Mouse (Mus musculus) heart, embryonic 13.5 days (tissue): Measurements from ENCODE around the gene 1700003F12Rik. TPM values are rescaled to one million over a fixed set of nuclear protein-coding genes. Genes with fewer than 3 reads are reported as not detected.

ENCODE experiments used
- ATAC-seq: fragments of 200-750 bp; cut with Nextera tagmentation; 2 replicates; pipeline ENCODE4 v1.8.0; 2017; ENCODE audit warnings: moderate TSS enrichment; ENCODE audit not compliant: insufficient number of reproducible peaks, low FRiP score, low TSS enrichment; ENCODE audit errors: extremely low read depth
- H3K27ac ChIP-seq: fragments of 300-500 bp; sonication (generic); replicated peaks from 2 replicates; pipeline ENCODE4 v1.5.1; 2015; ENCODE audit warnings: moderate library complexity, mild to moderate bottlenecking, inconsistent platforms
- H3K27me3 ChIP-seq: fragments of 300-500 bp; sonication (generic); replicated peaks from 2 replicates; pipeline ENCODE4 v1.6.1; 2015; ENCODE audit warnings: mild to moderate bottlenecking, inconsistent platforms
- H3K36me3 ChIP-seq: fragments of 300-500 bp; sonication (generic); 2 replicates; pipeline ENCODE4 v1.6.1; 2015; ENCODE audit warnings: mild to moderate bottlenecking, inconsistent platforms
- H3K4me1 ChIP-seq: fragments of 300-500 bp; sonication (generic); 2 replicates; pipeline ENCODE4 v1.6.1; 2015; ENCODE audit warnings: inconsistent platforms
- H3K4me2 ChIP-seq: fragments of 300-500 bp; sonication (generic); 2 replicates; pipeline ENCODE4 v1.6.1; 2015; ENCODE audit warnings: inconsistent platforms, mild to moderate bottlenecking, moderate library complexity
- H3K4me3 ChIP-seq: fragments of 300-500 bp; sonication (generic); 2 replicates; pipeline ENCODE4 v1.5.1; 2015; ENCODE audit warnings: moderate library complexity, mild to moderate bottlenecking, inconsistent platforms
- H3K9ac ChIP-seq: fragments of 300-500 bp; sonication (generic); 2 replicates; pipeline ENCODE4 v1.6.1; 2015; ENCODE audit warnings: inconsistent platforms, mild to moderate bottlenecking, moderate library complexity
- H3K9me3 ChIP-seq: fragments of 300-500 bp; sonication (generic); 2 replicates; pipeline ENCODE4 v1.6.1; 2016; ENCODE audit warnings: inconsistent platforms
- WGBS: fragments of 180-500 bp; shearing (Covaris S2); methylation state at CpG from one replicate; pipeline ENCODE4 v1.1.7; 2015; ENCODE audit warnings: mixed read lengths; 5-methylcytosine and 5-hydroxymethylcytosine counted together
- polyA plus RNA-seq: library from polyadenylated mRNA; unstranded; fragments of >200 nt; fragmentation: Nextera tagmentation; extraction: Ambion mirVana; gene quantifications from 2 replicates; pipeline ENCODE4 v1.2.1, GENCODE M21; 2015

Gene 1700003F12Rik
- polyA plus RNA-seq, 1 experiment from 2014 or later, result not detected

DNA sequence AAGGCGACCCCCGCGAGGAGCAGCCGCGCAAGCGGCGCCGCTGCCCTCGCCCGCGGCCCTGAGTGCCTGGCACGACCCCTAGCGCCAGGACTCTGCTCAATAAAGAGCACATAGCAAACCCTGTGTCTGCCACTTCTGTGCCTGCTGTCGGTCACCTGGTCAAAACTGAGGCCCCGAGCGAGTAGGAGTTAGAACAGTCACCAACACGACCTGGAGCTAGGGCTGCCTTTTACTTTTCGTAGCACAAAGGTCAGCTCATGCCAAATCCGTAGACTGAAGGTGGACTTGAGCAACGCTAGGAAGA, 3.0 kb downstream of the 1700003F12Rik start:
- Histone ChIP-seq H3K4me2 (peak overlapping the region; percentile 92), H3K4me1 (peaks cover 29% of the 10 kb centered on the region), H3K36me3 (no peaks in the 10 kb centered on the region), H3K4me3 (peak overlapping the region; percentile 54), H3K27me3 (peaks cover 53% of the 10 kb centered on the region), H3K9me3 (no peaks in the 10 kb centered on the region), H3K9ac (no peak overlapping the region), H3K27ac (no peak overlapping the region)
- 16% methylated on average over 20 of the region's 20 CpGs for WGBS
- no peak for ATAC-seq

DNA sequence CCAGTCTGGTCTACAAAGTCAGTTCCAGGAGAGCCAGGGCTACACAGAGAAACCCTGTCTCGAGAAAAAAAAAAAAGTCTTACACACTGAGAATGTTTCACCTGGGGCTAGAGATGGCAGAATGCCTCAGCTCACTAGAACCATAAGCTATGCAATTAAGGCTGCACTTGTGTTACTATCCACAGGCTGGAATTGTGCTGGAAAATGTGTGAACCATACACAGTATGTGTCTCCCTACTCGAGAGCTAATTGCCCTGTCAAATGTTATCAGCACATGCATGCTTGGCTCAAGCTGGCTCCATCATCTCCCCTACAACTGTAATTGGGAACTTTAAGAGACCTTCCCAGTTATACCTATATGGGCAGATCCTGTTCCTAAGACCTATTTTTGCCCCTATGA, 4.1 kb downstream of the 1700003F12Rik start:
- H3K27me3 ChIP-seq, result peaks cover 53% of the 10 kb centered on the region
- H3K9ac ChIP-seq, result no peak overlapping the region

DNA sequence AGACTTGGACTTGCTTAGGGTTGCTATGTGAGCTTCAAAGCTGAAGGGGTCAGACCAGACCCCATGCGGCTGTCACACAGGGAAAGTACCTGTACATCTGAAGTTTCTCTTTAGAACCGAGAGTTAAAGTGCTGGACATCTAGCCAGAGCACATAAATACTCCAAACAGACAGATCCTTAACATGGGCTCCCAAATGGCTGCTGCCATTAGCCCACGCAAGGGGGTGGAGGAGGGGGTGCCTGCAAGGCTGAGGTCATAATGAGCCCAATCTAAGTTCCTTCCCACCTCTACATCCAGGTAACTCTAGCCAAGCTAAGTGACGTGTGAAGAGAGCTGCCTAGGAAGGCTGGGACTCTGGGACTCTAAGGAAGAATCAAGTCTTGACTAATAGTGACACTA, 4.6 kb downstream of the 1700003F12Rik start, which contains the start of gene Actl10:
Gene Actl10 (plus strand): TSS at position 301 of the 400 bp plus-strand sequence.
- no peak for ATAC-seq
- Histone ChIP-seq H3K9ac (peak within 1 kb of the TSS; percentile 66), H3K27ac (no peak within 1 kb of the TSS), H3K36me3 (no peaks in the 10 kb centered on the region), H3K4me2 (peak within 1 kb of the TSS; percentile 69), H3K27me3 (peaks cover 53% of the 10 kb centered on the region), H3K9me3 (no peaks in the 10 kb centered on the region), H3K4me3 (peak within 1 kb of the TSS; percentile 42), H3K4me1 (peaks cover 36% of the 10 kb centered on the region)
- 78% methylated on average over 4 of the region's 4 CpGs for WGBS

More for the DNA sequence above, 4.1 kb downstream of the 1700003F12Rik start:
- H3K9me3 ChIP-seq, result no peaks in the 10 kb centered on the region
- peaks cover 36% of the 10 kb centered on the region for H3K4me1 ChIP-seq
- no peak overlapping the region for H3K27ac ChIP-seq
- no peak for ATAC-seq
- WGBS, result 52% methylated on average over 2 of the region's 2 CpGs
- no peak overlapping the region for H3K4me2 ChIP-seq
- no peaks in the 10 kb centered on the region for H3K36me3 ChIP-seq
- H3K4me3 ChIP-seq, result no peak overlapping the region

DNA sequence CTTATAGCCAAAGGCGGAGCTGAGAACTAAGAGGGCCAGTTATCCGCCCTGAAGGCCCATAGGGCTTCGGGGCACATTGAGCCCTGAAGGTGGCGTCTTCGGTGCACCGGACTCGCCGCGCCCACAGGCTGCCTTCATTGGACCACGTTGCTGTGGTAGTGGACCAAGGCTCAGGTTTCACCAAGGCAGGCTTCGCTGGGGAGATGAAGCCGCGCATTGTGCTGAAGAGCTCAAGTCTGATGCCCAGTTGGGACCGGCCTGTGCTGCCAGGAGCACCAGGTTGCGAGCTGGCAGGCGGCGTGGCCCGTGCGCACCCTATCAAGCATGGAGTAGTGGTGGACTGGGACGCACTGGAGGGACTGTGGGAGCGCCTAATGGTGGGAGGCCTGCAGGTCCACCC, 5.0 kb downstream of the 1700003F12Rik start:
- 22% methylated on average over 21 of the region's 21 CpGs for WGBS
- no peak for ATAC-seq
- peaks cover 53% of the 10 kb centered on the region for H3K27me3 ChIP-seq
- peak overlapping the region; percentile 66; the same call in 1 of the 2 replicates for H3K9ac ChIP-seq
- H3K36me3 ChIP-seq, result no peaks in the 10 kb centered on the region
- H3K4me1 ChIP-seq, result peaks cover 38% of the 10 kb centered on the region
- H3K27ac ChIP-seq, result no peak overlapping the region
- no peaks in the 10 kb centered on the region for H3K9me3 ChIP-seq
- peak overlapping the region; percentile 69 for H3K4me2 ChIP-seq
- H3K4me3 ChIP-seq, result peak overlapping the region; percentile 42

DNA sequence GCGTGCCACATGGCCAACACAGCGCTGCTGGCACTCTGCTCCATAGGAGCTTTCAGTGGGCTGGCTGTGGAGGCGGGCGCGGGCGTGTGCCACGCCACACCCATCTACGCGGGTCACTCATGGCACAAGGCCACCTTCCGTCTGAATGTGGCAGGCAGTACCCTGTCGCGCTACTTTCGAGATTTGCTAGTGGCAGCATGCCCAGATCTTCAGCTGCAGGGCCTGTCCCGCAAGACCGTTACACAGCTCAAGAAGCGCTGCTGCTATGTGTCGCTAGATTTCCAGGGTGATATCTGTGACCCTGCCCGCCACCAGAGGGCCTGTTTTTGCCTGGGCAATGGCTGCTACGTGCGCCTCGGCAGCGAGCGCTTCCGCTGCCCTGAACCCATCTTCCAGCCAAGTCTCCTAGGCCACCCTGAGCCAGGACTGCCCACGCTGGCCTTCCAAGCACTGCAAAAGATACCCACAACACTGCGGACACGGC, 5.6 kb downstream of the 1700003F12Rik start:
- Histone ChIP-seq H3K4me1 (peaks cover 43% of the 10 kb centered on the region), H3K4me2 (peak overlapping the region; percentile 69)
- 17% methylated on average over 26 of the region's 27 CpGs for WGBS

DNA sequence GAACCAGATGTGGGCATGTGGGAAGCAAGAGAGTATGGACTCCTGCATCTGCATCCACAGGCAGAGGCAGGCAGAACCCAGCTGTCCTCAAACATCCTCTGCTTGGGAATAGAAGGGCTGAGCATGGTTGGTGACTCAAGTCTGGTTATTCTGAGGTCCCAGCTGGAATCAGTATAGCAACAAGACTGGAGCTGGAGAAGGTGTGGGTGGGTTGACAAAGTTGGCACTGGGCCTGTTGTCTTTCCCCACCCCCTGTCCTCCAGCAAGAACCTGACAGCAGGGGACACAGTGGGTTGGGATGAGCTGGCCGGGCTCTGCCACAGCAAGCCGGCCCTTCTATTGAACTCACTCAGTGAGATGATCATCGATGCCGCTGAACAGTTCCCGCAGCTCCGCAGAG, 8.3 kb downstream of the 1700003F12Rik start:
- WGBS, result 74% methylated on average over 6 of the region's 6 CpGs
- Histone ChIP-seq H3K4me1 (peaks cover 53% of the 10 kb centered on the region), H3K36me3 (no peaks in the 10 kb centered on the region), H3K4me3 (no peak overlapping the region), H3K27ac (no peak overlapping the region), H3K9ac (no peak overlapping the region), H3K4me2 (no peak overlapping the region), H3K9me3 (no peaks in the 10 kb centered on the region), H3K27me3 (peaks cover 46% of the 10 kb centered on the region)
- ATAC-seq, result no peak

More for the DNA sequence above, 5.6 kb downstream of the 1700003F12Rik start:
- Histone ChIP-seq H3K9me3 (no peaks in the 10 kb centered on the region), H3K36me3 (no peaks in the 10 kb centered on the region), H3K27ac (no peak overlapping the region), H3K4me3 (peak overlapping the region; percentile 42), H3K27me3 (peaks cover 53% of the 10 kb centered on the region), H3K9ac (peak overlapping the region; percentile 66)
- ATAC-seq, result 0 out of 2 replicates have a peak, but pooled peaks have one; percentile 8

DNA sequence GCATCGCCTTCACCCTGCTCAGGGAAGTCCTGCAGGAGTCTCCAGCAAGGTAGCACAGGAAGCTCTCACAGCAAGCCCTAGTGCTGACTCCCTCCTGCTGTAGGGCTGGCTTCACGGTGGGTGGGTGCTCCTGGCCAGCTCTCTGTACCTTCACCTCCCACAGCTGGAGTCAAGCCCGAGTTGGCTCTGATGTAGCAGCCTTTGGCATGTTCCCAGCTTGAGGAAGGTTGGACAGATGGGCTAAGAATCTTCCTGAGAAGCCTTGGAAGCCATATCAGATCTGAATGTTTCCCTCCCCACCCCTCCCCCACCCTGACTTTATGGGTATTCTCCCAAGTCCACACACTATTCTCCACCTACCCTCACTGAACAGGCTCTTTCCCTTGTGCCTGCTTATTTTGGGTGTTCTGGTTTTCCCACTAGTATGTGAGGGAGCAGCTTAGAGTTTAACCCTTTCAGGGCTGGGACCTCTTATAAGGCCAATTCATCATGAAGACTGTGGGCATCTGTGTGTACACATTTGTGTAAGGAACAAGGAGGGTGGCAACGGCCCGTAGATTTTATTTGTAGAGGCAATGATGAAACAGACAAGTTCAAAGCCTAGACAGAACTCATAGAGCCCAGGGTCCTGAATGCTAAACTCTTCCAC, 10.4 kb downstream of the 1700003F12Rik start:
- Histone ChIP-seq H3K9me3 (no peaks in the 10 kb centered on the region), H3K9ac (no peak overlapping the region), H3K27me3 (peaks cover 25% of the 10 kb centered on the region), H3K36me3 (peaks cover 18% of the 10 kb centered on the region), H3K27ac (no peak overlapping the region), H3K4me3 (no peak overlapping the region), H3K4me1 (peaks cover 46% of the 10 kb centered on the region), H3K4me2 (no peak overlapping the region)
- no peak for ATAC-seq
- WGBS, result 46% methylated on average over 5 of the region's 5 CpGs

DNA sequence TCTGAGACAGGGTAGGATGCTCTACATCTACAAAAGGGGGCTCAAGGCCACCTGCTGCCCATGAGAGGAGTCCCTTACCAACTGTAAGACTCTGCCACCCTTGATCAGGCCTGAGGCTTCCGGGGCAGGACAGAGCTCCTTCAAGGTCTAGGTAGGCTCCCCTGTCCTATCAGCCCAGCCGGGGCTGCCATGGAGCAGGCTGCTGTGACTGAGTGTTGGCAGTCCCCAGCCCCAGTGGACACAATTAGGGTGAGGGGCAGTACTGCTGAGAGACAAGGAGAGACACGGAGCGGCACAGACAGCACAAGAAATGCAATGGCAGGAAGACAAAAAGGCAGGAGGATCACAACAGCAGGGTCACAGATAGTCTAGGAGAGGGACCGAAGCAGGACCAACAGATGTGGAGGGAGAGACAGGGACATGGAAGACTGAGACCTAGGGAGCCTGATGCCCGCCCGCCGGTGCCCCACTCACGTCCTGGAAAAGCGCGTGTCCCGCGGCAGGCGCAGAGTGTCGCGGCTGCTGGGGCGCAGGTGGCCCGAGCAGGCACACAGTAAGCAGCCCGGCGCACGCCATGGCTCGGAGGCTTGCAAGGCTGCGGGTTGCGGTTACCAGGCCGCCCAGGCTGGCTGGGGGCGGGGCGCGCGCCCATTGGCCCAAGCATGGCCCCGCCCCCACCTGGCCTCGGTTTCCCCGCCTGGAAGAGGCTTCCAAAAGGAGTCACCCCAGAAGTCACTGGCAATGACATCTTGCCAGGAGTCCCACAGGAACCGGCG, 11.6 kb downstream of the 1700003F12Rik start, which contains the start of gene Necab3:
Gene Necab3 (minus strand): TSS at position 627 of the 776 bp plus-strand sequence.
- H3K4me2 ChIP-seq, result peak within 1 kb of the TSS; percentile 63
- H3K4me1 ChIP-seq, result peaks cover 40% of the 10 kb centered on the region
- peak within 1 kb of the TSS; percentile 35 for H3K4me3 ChIP-seq
- no peaks in the 10 kb centered on the region for H3K9me3 ChIP-seq
- peak within 1 kb of the TSS; percentile 37 for H3K9ac ChIP-seq
- H3K36me3 ChIP-seq, result peaks cover 29% of the 10 kb centered on the region
- WGBS, result 6% methylated on average over 34 of the region's 34 CpGs
- no peak within 1 kb of the TSS for H3K27ac ChIP-seq
- ATAC-seq, result no peak
- peaks cover 15% of the 10 kb centered on the region for H3K27me3 ChIP-seq

DNA sequence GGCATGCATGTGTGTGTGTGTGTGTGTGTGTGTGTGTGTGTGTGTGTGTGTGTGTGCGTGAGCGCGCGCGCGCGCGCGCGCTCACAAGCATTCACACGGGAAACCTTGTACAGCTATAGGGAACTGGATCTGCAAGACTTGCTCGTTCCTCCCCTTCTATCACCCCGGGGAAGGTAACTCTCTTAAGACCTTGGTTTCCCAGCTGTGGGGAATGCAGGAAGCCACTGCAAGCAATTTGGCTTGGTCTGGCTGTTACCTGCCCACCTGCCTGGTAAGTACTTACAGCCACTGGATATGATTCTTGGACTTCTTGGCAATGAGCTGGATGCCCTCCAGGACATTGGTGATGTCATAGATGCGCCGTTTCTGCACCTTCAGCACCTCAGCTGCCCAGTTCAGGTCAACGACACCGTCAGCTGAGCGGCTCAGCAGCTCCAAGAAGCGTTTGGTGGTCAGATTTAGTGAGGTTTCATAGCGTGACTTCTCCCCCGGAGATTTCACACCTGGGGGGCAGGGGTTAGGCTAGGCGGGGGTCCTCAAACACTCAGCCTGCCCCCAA, 16.8 kb downstream of the 1700003F12Rik start:
- no peak overlapping the region for H3K9ac ChIP-seq
- no peak for ATAC-seq
- H3K4me2 ChIP-seq, result no peak overlapping the region
- 84% methylated on average over 22 of the region's 22 CpGs for WGBS
- H3K4me3 ChIP-seq, result no peak overlapping the region
- H3K9me3 ChIP-seq, result no peaks in the 10 kb centered on the region
- peaks cover 38% of the 10 kb centered on the region for H3K4me1 ChIP-seq
- peaks cover 36% of the 10 kb centered on the region for H3K36me3 ChIP-seq
- H3K27ac ChIP-seq, result no peak overlapping the region
- H3K27me3 ChIP-seq, result 0 out of 2 replicates have a peak, but pooled peaks cover 7% of the 10 kb centered on the region

DNA sequence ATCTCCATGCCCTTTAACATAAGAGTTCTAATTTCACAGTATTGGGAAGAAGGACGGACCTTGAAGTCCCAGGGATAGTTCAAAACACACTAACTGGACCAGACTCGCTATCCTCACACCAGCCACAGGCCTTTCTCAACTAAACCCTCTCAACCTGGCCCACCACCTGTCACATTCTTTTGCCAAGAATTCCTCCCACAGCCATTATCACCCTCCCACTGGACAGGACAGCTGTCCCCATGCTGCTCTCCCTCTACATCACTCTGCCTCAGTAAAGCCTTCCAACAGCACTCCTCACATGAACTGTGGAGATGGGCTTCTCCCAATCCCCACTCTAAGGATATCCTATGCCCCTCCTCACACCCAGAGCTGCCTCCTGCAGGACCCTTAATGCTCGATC, 18.7 kb downstream of the 1700003F12Rik start:
- no peak overlapping the region for H3K4me3 ChIP-seq
- peaks cover 34% of the 10 kb centered on the region for H3K4me1 ChIP-seq
- H3K27ac ChIP-seq, result no peak overlapping the region
- H3K9ac ChIP-seq, result 0 out of 2 replicates have a peak overlapping the region, but pooled peaks have one; percentile 2
- no peaks in the 10 kb centered on the region for H3K27me3 ChIP-seq
- no peaks in the 10 kb centered on the region for H3K9me3 ChIP-seq
- WGBS, result 70% methylated on average over 3 of the region's 3 CpGs
- H3K36me3 ChIP-seq, result peaks cover 33% of the 10 kb centered on the region
- ATAC-seq, result no peak
- H3K4me2 ChIP-seq, result no peak overlapping the region

DNA sequence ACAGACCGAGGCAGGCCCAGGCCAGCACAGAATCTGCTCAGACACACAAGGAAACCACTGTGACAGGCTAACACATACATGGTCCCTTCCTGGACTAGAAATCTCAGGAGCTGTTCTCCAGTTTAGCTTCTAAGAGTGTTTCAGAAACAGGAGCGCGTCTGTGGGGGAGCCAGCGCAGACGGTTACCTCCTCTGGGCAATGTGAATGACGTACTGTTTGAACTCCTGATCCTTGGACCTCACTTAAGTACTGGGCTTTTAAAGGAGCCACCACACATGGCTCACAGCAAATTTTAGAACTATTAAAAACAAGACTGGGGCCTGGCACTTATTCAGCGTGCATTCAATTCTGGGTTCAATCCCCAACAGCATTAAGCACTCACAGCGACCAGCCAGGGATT, 19.8 kb downstream of the 1700003F12Rik start:
- H3K27ac ChIP-seq, result no peak overlapping the region
- H3K4me3 ChIP-seq, result no peak overlapping the region
- no peak overlapping the region for H3K4me2 ChIP-seq
- H3K4me1 ChIP-seq, result peaks cover 39% of the 10 kb centered on the region
- no peak for ATAC-seq
- H3K27me3 ChIP-seq, result no peaks in the 10 kb centered on the region
- H3K36me3 ChIP-seq, result peaks cover 22% of the 10 kb centered on the region
- WGBS, result 61% methylated on average over 8 of the region's 8 CpGs
- H3K9me3 ChIP-seq, result no peaks in the 10 kb centered on the region
- H3K9ac ChIP-seq, result peak overlapping the region; percentile 9; the same call in 1 of the 2 replicates
